Mouse (Mus musculus) 3134 (cell line): ENCODE results near the gene Rgs3.
A peak's percentile ranks its signal among the peaks of the same experiment; 100 is the strongest.

ENCODE experiments used
- DNase-seq: peaks from one replicate; pipeline ENCODE4 v3.0.0-alpha.2; 2011; ENCODE audit warnings: low spot score; ENCODE audit not compliant: insufficient read length; ENCODE audit errors: extremely low read depth

The Rgs3 gene

GRCm38 (mm10) chr4:62604094-62604493 lies 44.4 kb downstream of the Rgs3 start:
- DNase-seq: no peak

DNA sequence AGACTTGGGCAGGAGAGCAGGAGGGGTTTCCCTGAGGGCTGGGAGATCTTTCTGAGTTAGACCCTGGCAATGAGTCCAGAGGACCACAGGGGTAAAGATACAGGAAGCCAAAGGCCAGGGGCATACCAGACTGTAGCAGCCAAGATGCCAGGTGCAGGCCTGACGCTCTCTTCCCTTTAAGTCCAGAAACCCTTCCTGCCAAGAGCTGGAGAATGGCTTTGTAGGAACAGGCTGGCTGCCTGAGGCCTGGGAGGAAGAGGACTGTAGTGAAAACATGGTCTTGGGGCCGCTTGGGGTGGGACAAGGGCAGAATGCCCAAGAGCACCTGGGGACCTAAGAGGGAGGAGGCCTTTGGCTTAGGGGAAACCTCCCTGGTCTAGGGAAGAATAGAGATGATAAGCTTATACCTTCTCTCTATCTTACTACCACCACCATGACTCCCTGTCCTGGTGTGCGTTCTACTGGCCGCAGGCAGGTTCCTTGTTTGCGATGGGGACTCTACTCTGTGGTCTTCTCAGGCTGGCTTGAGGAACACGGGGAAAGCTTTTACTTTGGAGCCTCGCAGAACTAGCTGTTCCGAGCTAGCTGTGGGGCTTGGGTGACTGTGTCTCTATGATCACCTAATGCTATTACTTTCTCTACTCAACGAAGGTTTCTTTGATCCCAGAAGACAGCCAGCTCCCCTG lies 46.4 kb downstream of the Rgs3 start:
- DNase-seq: no peak

DNA sequence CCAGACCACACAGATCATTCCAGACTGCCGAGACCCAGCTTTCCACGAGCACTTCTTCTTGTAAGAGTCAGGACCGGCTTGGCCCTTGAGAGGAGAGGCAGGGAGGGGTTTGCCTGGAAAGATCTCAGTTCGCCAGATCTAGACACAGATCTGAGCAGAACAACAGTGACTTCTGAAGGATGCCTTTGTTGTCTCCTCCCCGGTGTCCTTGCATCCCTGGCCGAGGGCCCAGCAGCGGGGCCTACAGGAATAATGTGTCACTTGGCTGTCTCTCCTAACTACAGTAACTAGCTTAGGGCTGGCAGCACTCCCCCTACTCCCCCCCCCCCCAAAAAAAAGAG lies 46.9 kb downstream of the Rgs3 start:
- DNase-seq: no peak

GRCm38 (mm10) chr4:62606905-62607304 lies 47.3 kb downstream of the Rgs3 start:
- no peak for DNase-seq

GRCm38 (mm10) chr4:62607345-62607744 lies 47.7 kb downstream of the Rgs3 start:
- no peak for DNase-seq

DNA sequence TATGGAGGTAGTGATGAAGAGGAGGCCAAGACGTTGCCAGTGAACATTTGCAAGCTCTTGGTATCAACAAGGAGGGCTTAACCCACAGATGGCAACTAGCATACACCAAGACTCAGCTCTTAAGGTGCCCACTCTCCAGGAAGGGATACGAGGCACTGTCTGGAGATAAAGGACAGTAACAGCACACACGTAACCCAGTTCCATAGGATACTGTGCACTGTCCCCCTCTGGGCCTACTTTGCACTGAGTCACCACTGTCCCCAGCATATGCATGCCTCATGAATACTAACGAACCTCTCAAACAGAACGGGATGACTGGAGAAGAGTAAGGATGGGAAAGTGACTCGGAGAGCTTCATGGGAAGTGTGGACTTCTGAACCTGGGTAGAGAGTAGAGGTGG lies 48.2 kb downstream of the Rgs3 start:
- no peak for DNase-seq

DNA sequence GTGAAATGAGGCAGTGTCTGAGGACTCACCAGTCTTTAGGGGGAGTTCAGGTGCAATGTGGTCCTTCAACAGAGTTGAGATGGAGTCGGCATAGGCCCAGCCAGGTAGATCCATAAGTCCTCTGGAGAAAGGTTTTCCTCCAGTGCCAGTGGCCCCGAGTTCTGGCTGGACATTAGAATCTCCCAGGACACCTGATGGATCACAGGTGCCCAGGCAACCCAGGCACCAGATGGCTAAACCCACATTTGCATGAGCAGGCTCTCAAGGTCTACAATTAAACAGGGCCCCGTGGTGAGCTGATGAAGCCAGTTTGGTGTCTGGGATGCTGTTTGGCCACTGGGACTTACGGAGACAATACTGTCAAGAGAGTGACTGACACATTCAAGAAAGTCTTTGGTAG lies 49.7 kb downstream of the Rgs3 start:
- DNase-seq: no peak

DNA sequence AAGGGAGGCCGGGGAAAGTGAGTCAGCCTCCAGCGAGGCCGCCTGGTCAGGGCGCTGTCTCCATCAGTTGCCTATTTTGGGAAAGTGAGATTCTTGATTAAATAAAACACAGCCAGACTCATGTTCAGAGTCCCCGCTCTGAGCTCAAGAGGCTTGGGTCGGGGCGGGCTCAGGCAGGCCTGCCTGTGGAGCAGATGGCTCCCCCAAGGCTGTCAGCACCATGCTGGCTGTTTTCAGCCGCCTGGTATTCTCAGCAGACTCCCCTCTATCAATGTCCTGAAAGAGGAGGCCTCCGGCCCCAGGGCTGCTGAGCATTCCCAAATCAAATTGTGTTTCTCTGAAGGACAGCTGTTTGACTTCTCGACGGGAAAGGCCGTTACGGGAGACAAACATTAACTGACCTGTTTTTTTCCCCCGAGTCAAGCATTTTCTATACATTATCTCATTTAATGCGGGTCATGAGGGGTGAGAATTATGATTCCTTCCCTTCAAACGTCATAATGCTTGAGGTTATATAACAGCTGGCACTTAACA lies 50.6 kb downstream of the Rgs3 start:
- DNase-seq: no peak

- no peak for DNase-seq
Measured at GRCm38 (mm10) chr4:62612601-62613501, 53.2 kb downstream of the Rgs3 start.

DNA sequence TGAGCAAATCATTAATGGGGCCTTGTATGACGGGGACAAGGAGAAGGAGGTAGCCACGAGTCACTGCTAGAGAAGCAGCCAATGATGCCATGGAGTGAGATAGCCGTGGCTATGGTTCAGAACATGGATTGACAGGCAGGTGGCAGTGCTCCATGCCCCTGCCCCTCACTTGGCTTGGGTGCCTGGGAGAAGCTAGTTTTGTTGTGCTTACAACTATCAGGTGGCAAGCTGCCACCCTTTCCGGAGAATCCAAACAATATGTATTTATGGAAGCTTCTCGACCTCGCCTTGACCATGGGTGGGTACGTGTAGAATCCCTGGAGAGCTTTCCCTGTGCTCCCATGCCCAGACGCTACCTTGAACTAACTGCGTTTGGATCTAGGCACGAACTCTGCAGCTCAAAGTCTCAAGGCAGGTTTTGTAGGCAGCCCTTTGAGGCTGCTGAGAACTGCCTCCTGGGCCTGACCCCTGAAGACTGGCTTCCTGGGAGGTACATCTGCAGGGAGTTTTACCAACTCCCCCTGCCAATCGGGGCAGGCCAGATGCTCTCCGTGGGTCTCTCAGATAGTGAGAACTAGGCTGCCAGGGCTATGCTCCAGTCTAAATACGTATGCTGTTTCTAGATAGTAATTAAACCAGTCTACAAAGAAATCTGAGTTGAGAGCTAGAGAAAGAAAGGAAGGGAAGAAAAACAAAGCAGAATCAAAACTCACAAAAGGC lies 54.2 kb downstream of the Rgs3 start:
- DNase-seq: no peak

DNA sequence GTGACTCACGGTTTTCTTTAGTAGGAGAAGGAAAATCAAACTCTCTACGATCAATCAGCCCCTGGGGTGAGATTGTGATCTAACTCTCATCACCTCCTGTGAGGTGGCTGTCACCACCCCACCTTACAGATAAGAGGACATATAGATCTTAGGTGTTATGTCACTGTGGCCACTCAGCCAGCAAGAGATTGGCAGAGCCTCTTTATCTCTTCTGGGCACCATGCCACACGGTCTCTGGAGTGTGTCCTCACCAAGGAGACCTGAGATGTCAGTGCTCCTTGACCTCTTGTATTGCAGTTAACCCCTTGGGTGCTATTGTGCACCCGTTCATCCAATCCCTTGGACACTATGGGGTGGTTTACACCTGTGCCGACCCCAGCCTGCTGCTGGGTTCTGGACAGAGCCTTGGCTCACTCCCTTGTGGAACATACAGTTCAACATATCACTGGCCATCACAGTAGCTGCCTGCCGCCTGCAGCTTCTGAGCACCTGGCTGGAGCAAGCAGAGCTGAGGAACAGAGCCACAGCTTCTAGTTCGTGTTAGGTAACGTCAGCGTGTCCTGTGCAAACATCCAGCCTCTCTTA lies 58.3 kb downstream of the Rgs3 start:
- no peak for DNase-seq

- no peak for DNase-seq
Measured at GRCm38 (mm10) chr4:62619232-62619964, 59.8 kb downstream of the Rgs3 start.

GRCm38 (mm10) chr4:62619965-62620244 lies 60.3 kb downstream of the Rgs3 start:
- DNase-seq: no peak

GRCm38 (mm10) chr4:62621151-62621550 lies 61.5 kb downstream of the Rgs3 start:
- no peak for DNase-seq

- peak; percentile 54 for DNase-seq
Measured at GRCm38 (mm10) chr4:62621880-62622675, 62.4 kb downstream of the Rgs3 start.

DNA sequence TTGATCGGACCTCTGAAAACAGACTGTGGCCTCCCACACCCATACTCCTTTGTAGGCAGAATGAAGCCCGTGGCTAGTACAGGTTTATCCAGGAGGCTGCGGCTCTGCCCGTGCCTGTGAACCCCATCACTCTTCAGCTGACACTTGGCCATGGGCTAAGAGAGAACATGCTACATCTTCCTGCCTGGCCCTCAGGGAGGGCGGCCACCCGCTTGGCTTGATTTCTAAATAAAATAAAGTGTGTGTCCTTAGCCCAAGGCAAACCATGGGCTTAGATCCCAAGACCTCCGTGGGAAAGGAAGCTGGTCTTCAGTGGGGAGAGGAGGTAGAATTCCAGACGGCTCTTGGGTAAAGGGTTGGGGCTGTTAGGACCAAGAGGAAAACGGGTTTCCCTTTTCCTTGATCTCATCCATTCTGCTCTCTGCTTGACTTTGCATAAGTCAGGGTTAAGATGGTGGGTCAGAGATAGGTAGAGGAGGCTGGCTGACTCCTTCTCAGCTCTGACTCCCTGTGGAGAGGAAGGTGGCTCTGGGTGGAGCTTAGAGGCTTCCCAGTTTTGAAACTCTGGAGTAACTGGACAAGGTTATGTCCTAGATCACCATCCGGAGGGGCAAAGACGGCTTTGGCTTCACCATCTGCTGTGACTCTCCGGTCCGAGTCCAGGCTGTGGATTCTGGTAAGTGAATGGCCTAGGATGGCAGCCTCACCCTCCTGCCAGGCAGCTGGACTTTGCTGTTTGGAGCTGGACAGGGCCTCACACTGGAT lies 63.8 kb downstream of the Rgs3 start:
- DNase-seq: no peak

DNA sequence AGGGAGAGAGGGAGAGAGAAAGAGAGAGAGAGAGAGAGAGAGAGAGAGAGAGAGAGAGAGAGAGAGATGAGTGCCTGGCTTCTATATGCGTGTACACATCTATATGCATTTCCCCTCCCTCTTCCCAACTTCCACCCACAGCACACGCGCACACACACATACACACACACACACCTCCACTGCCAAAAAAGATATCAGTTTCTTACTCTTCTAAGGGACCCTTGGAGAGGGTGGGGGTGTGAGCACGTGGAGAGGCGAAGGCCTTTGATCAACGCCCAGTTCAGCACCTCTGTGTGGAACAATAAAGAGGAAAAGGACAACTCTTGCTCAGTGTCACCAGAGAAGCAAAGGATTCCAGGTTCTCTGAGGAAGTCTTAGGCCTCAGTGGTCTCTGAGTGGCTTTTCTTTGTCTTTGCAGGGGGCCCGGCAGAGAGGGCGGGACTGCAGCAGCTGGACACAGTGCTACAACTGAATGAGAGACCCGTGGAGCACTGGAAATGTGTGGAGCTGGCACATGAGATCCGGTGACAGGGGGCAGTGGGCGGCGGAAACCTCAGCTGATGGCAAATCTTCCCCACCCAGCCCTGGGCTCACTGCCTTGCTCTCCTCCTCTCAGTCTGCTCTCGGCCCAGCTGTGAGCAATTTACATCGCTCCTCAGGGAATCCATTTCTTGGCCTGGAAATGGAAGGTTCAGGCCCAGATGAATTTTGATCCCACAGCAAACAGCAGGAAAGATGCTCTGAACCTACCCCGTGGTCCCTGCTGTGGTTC lies 65.2 kb downstream of the Rgs3 start:
- no peak for DNase-seq

DNA sequence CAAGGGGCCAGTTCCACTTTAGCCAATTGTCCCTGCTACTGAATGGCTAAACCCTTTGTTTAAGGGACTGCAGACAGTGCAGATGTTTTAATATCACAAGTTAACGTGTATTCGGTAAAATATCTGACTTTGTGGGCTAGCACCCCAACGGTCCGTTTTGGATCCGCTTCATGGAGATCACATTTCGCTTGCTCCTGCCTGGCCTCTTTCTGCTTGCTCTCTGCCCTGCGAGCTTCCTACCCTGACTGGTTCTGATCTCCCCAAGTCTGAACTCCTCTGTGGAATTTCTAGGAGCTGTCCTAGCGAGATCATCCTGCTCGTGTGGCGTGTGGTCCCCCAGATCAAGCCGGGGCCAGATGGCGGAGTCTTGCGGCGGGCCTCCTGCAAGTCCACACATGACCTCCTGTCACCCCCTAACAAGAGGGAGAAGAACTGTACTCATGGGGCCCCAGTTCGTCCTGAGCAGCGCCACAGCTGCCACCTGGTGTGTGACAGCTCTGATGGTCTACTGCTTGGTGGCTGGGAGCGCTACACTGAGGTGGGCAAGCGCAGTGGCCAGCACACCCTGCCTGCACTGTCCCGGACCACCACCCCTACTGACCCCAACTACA lies 65.9 kb downstream of the Rgs3 start:
- DNase-seq: no peak
